8 mouse cellular contexts compared by ENCODE assay signal in genomic region chr11:103412950-103413423, GRCm38 (mm10). TPM values are rescaled to one million over a fixed set of nuclear protein-coding genes. Genes with fewer than 3 reads are reported as not detected.
DNase-seq lines count a peak whose midpoint lies in the region; ATAC-seq and TF ChIP-seq lines count a peak whose summit lies in the region.

No protein-coding gene starts in this region.

- 1% methylated on average over 14 of the region's 14 CpGs for WGBS in intestine, embryonic 16.5 days

- H3K4me3 ChIP-seq in cortical plate, adult 2 months (ENCODE audit: insufficient read depth, low read length) = peak overlapping the region; percentile 77
- peak overlapping the region; percentile 84 for H3K4me3 ChIP-seq in intestine, embryonic 16.5 days (ENCODE audit: low read length)
- H3K4me3 ChIP-seq in megakaryocyte, embryonic 14.5 days (replicated peaks) = peak overlapping the region; percentile 99

- peak overlapping the region; percentile 90 for H3K4me2 ChIP-seq in intestine, embryonic 16.5 days (ENCODE audit: low read depth, low read length)

- TF ChIP-seq CTCF in cortical plate, adult 2 months (IDR thresholded peaks at IDR 0.05; ENCODE audit: extremely low read depth, insufficient read depth, low read length) = no peak

- H3K9me3 ChIP-seq in intestine, embryonic 16.5 days (ENCODE audit: control insufficient read depth, low read length) = no peaks in the 10 kb centered on the region
- no peaks in the 10 kb centered on the region for H3K9me3 ChIP-seq in megakaryocyte, embryonic 14.5 days

- ATAC-seq in intestine, embryonic 16.5 days = peak; percentile 74

- H3K27me3 ChIP-seq in intestine, embryonic 16.5 days (replicated peaks; ENCODE audit: control insufficient read depth, insufficient read depth, low read length) = no peaks in the 10 kb centered on the region
- peaks cover 5% of the 10 kb centered on the region for H3K27me3 ChIP-seq in megakaryocyte, embryonic 14.5 days (replicated peaks)

- DNase-seq in kidney, adult 9 months = peak; percentile 76
- no peak for DNase-seq in kidney, postnatal 10 days
- no peak for DNase-seq in yolk sac, embryonic 10.5 days (ENCODE audit: low spot score)
- DNase-seq in retina, postnatal 1 day = no peak
- no peak for DNase-seq in thymus, postnatal 14 days

- no peak for TF ChIP-seq POLR2A in cortical plate, adult 2 months (IDR thresholded peaks at IDR 0.05; ENCODE audit: extremely low read depth, insufficient read depth, low read length)

- H3K4me1 ChIP-seq in cortical plate, adult 2 months (ENCODE audit: control insufficient read depth, insufficient read depth, low read length) = peaks cover 5% of the 10 kb centered on the region; the same call in 1 of the 2 replicates
- peaks cover 4% of the 10 kb centered on the region; the same call in 1 of the 2 replicates for H3K4me1 ChIP-seq in intestine, embryonic 16.5 days (ENCODE audit: control insufficient read depth, insufficient read depth, low read length)
- peaks cover 34% of the 10 kb centered on the region for H3K4me1 ChIP-seq in megakaryocyte, embryonic 14.5 days

- peak overlapping the region; percentile 93 for H3K9ac ChIP-seq in intestine, embryonic 16.5 days (ENCODE audit: low read depth, low read length)

- H3K27ac ChIP-seq in cortical plate, adult 2 months (ENCODE audit: insufficient read depth, low read length) = peak overlapping the region; percentile 5; the same call in 1 of the 2 replicates
- H3K27ac ChIP-seq in intestine, embryonic 16.5 days (ENCODE audit: low read length) = peak overlapping the region; percentile 91

- H3K36me3 ChIP-seq in intestine, embryonic 16.5 days (ENCODE audit: control insufficient read depth, insufficient read depth, low read length) = no peaks in the 10 kb centered on the region
- peaks cover 21% of the 10 kb centered on the region for H3K36me3 ChIP-seq in megakaryocyte, embryonic 14.5 days (replicated peaks; ENCODE audit: low read length)

RNA-seq across cellular contexts. Expression of gene Plekhm1, which starts 0.5 kb away (rescaled TPM):
- polyA plus RNA-seq in cortical plate, adult 2 months (2012; rRNA removed) = 16.0 and 16.5 TPM in 2 replicates
- polyA plus RNA-seq in intestine, embryonic 16.5 days (2015; fragmentation: Nextera tagmentation; extraction: Ambion mirVana) = 6.1 and 7.0 TPM in 2 replicates
- polyA plus RNA-seq in megakaryocyte, embryonic 14.5 days (2012; ENCODE audit: insufficient read depth, low replicate concordance) = 8.1 and 12.1 TPM in 2 replicates

RNA-seq across cellular contexts. Expression of gene Arhgap27, which starts 49.5 kb away (rescaled TPM):
- 11.8 and 13.2 TPM in 2 replicates for polyA plus RNA-seq in cortical plate, adult 2 months (2012; rRNA removed)
- polyA plus RNA-seq in intestine, embryonic 16.5 days (2015; fragmentation: Nextera tagmentation; extraction: Ambion mirVana) = 40.2 and 42.3 TPM in 2 replicates
- polyA plus RNA-seq in megakaryocyte, embryonic 14.5 days (2012; ENCODE audit: insufficient read depth, low replicate concordance) = 4.9 TPM in 1 of 2 replicates, not detected in the other
